Mouse (Mus musculus) spleen, adult 2 months (tissue): ENCODE measurements at regions not wholly inside any gene's neighbourhood (a gene's known extent, or its start where the extent isn't known, plus 50 kb on each side); places are given as distances from the start of the nearest gene placed in this dataset.

Experiments
- CTCF ChIP-seq: fragments of 200-500 bp; IDR thresholded peaks from 2 replicates; pipeline ENCODE4 v1.5.1; 2011; ENCODE audit warnings: mild to moderate bottlenecking, inconsistent platforms; ENCODE audit not compliant: insufficient read depth, insufficient read length, insufficient replicate concordance; ENCODE audit errors: extremely low read depth
- POLR2A ChIP-seq: fragments of 200-500 bp; IDR thresholded peaks from 2 replicates; pipeline ENCODE4 v1.6.1; 2011; ENCODE audit warnings: low read depth, low read length, inconsistent platforms

GRCm38 (mm10) chr7:63815531-63815930 is 101.1 kb upstream of the E030018B13Rik start:
- TF ChIP-seq POLR2A (no peak), CTCF (no peak)
